ENCODE assay signal across 17 mouse cellular contexts in the genomic region with DNA sequence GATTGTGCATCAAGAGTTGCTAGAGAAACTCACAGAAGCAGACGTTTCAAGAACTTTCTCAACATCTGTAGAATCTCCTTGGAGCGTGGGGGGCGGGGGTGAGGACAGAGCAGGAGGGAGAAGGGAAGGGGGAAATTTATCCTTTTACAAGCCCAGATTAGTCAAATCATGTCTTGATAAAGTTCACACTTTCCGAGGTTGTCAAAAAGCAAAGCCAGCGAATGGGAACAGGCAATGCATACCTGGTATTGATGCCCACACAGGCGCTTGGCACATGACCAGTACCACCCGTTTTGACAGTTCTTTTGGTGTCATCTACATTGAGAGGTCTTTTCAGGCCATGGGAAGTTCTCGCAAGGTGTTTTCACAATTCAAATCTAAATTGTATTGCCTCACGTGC.
DNase-seq lines count a peak whose midpoint lies in the region.
"Had no signal": no experiment of that assay in that cellular context is flagged by ENCODE, and none has a peak within 500 bp of the region (broad histone marks: within the 10 kb centered on the region; RNA-seq: fewer than 3 reads in every experiment).

No protein-coding gene starts in this region.

- H3K9me3 ChIP-seq in heart, embryonic 10.5 days: no peaks in the 10 kb centered on the region

- no peaks in the 10 kb centered on the region for H3K4me1 ChIP-seq in heart, embryonic 10.5 days

- DNase-seq in heart, adult 11 months: peak; percentile 54
- DNase-seq in heart, adult 18-20 months: no peak
- DNase-seq in heart, embryonic 10.5 days (ENCODE audit: low spot score): peak; percentile 62
- DNase-seq in heart, postnatal 4 days: no peak
- DNase-seq: adrenal gland, adult 2 months; adrenal gland, adult 8-10 months; adrenal gland, postnatal 10 days; adrenal gland, postnatal 14 days; adrenal gland, postnatal 25 days; adrenal gland, postnatal 36 days; B cell, adult 2 months; cerebellum, adult 11 months; cerebellum, adult 11-12 months; cerebellum, adult 18-20 months had no signal

- H3K4me3 ChIP-seq in heart, embryonic 10.5 days: no peak overlapping the region

- whole genome bisulfite sequencing in heart, embryonic 10.5 days: 81% methylated on average over 9 of the region's 9 CpGs

- H3K27ac ChIP-seq in heart, embryonic 10.5 days: no peak overlapping the region

- H3K27me3 ChIP-seq in heart, embryonic 10.5 days (ENCODE audit: insufficient read depth, poor library complexity, severe bottlenecking): no peaks in the 10 kb centered on the region
- H3K27me3 ChIP-seq: CH12.LX, Patski had no signal

- peaks cover 23% of the 10 kb centered on the region for H3K36me3 ChIP-seq in heart, embryonic 10.5 days
- H3K36me3 ChIP-seq: G1E had no signal

Comparison
In these comparisons a context has a peak if more than half of its experiments do, and no peak if none do; other contexts are left out.
1. DNase-seq: peak in heart, adult 11 months (single experiment) and heart, embryonic 10.5 days (single experiment); none in heart, adult 18-20 months (0 of 2) and heart, postnatal 4 days (single experiment).